Mouse (Mus musculus) liver, adult 2 months (tissue): ENCODE results near the gene Psmd2.

Source experiments
- CTCF ChIP-seq: fragments of 200-500 bp; IDR thresholded peaks from 2 replicates; pipeline ENCODE4 v1.5.1; 2011; ENCODE audit warnings: low read depth, low read length, control low read depth
- POLR2A ChIP-seq: fragments of 200-500 bp; IDR thresholded peaks from 2 replicates; pipeline ENCODE4 v1.6.1; 2011; ENCODE audit warnings: low read length, control low read depth; ENCODE audit not compliant: insufficient read depth; ENCODE audit errors: extremely low read depth

DNA sequence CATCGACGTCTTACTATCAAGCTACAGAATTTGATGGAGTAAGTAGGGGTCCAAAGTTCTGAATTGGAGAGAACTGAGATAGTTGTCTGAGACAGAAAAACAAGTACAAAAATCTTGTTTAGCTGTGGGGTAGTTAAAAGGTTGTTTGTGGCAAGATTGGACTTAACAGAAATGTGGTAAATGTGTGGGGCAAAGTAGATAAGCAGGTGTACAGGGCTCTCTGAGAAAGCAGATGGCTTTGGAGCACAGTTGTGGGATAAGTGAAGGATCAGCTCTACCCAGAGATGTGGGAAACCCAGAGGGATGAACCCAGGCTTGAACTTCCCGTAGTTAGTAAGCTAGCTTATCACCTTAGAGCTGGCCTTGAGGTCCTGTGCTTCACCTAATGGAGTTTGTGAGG is 39.3 kb downstream of the Psmd2 start:
- TF ChIP-seq POLR2A (no peak), CTCF (no peak)
